Mouse (Mus musculus) T-helper 2 cell (primary cell): ENCODE measurements around the gene Arid4a.

Source experiments
- in situ Hi-C: fragments of 300-600 bp; cut with MboI, MseI; formaldehyde crosslinking; loops from one replicate; pipeline ENCODE4 v1.15.1; 2025; ENCODE audit warnings: high pct_unique_total_duplicates

The Arid4a gene

GRCm38 (mm10) chr12:71139258-71139828 lies 123.6 kb downstream of the Arid4a start:
- in situ Hi-C loops, result no loop called here

- in situ Hi-C loops, result no loop called here
Observed at GRCm38 (mm10) chr12:71141189-71141588, 125.4 kb downstream of the Arid4a start.

- in situ Hi-C loops, result no loop called here
Observed at GRCm38 (mm10) chr12:71147641-71148040, 131.9 kb downstream of the Arid4a start.
